Mouse (Mus musculus) neural tube, embryonic 12.5 days (tissue): ENCODE measurements around the gene Nostrin. TPM values are rescaled to one million over a fixed set of nuclear protein-coding genes. Genes with fewer than 3 reads are reported as not detected.
A peak's percentile ranks its signal among the peaks of the same experiment; 100 is the strongest.

ENCODE experiments used
- ATAC-seq: fragments of 200-750 bp; cut with Nextera tagmentation; 2 replicates; pipeline ENCODE4 v1.8.0; 2017; ENCODE audit warnings: low read depth, mild to moderate bottlenecking, moderate TSS enrichment, moderate library complexity; ENCODE audit not compliant: low FRiP score
- H3K27ac ChIP-seq: fragments of 300-500 bp; sonication (generic); 2 replicates; pipeline ENCODE4 v1.5.1; 2016
- H3K27me3 ChIP-seq: fragments of 300-500 bp; sonication (generic); replicated peaks from 2 replicates; pipeline ENCODE4 v1.6.1; 2016; ENCODE audit warnings: mild to moderate bottlenecking
- H3K36me3 ChIP-seq: fragments of 300-500 bp; sonication (generic); 2 replicates; pipeline ENCODE4 v1.6.1; 2016; ENCODE audit warnings: mild to moderate bottlenecking
- H3K4me1 ChIP-seq: fragments of 300-500 bp; sonication (generic); 2 replicates; pipeline ENCODE4 v1.6.1; 2016
- H3K4me2 ChIP-seq: fragments of 300-500 bp; sonication (generic); replicated peaks from 2 replicates; pipeline ENCODE4 v1.6.1; 2016; ENCODE audit warnings: mild to moderate bottlenecking
- H3K4me3 ChIP-seq: fragments of 300-500 bp; sonication (generic); 2 replicates; pipeline ENCODE4 v1.5.1; 2016
- H3K9ac ChIP-seq: fragments of 300-500 bp; sonication (generic); 2 replicates; pipeline ENCODE4 v1.6.1; 2016; ENCODE audit warnings: mild to moderate bottlenecking
- H3K9me3 ChIP-seq: fragments of 300-500 bp; sonication (generic); 2 replicates; pipeline ENCODE4 v1.6.1; 2016; ENCODE audit warnings: mild to moderate bottlenecking
- WGBS: fragments of 180-500 bp; shearing (Covaris S2); methylation state at CpG from one replicate; pipeline ENCODE4 v1.1.7; 2016; 5-methylcytosine and 5-hydroxymethylcytosine counted together
- polyA plus RNA-seq: library from polyadenylated mRNA; unstranded; fragments of >200 nt; fragmentation: Nextera tagmentation; extraction: Ambion mirVana; gene quantifications from 2 replicates; pipeline ENCODE4 v1.2.1, GENCODE M21; 2016

The Nostrin gene
- 1.2 and 1.7 TPM in 2 replicates for polyA plus RNA-seq

DNA sequence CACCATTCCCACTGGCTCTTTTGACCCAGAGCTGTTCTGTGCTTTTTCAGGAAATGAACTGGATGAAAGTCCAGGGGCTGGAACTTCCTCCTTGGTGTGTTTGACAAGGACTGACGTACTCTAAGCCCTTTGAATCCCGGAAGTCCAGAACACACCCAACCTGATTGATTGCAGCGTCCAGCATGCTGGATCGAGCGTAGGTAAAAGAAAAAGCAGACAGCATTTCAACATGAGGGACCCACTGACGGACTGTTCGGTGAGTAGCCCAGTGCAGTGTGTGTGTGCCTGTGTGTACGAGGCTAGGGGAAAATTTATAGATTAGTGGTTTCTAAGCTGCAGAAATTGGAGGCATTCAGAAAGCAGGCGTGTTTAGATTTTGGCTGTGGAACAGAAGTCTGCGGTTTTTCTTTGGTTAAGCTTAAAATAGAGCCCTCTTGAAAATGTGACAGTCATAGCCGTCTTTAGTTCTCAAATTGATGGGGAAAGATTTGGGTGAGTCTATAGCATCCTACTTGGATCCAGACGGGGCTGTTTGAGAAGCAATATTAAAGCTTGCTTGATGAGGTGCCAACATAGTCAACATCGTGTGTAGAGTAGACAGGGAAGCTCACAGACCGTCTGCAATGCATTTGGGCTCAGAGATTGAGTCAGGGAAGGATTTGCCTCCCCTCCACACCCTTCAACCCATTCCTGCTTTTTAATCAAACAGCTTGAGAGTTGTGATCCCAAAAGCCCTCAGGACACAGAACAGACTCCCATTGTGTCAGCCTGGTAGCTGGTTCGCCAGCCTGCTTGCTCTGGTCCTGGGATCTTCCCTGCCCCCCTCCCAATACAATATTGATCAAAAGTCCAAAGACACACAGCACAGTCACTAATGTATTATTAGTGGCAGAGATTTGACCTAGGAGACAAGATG lies at the start of gene Nostrin:
Gene Nostrin, plus strand, starts transcription at position 140 of the 916 bp plus-strand sequence.
- no peak within 1 kb of the TSS for H3K4me2 ChIP-seq
- H3K4me3 ChIP-seq, result no peak within 1 kb of the TSS
- no peak within 1 kb of the TSS for H3K9ac ChIP-seq
- 81% methylated on average over 15 of the region's 15 CpGs for whole genome bisulfite sequencing
- no peak within 1 kb of the TSS for H3K27ac ChIP-seq
- no peaks in the 10 kb centered on the region for H3K36me3 ChIP-seq
- no peaks in the 10 kb centered on the region for H3K4me1 ChIP-seq
- ATAC-seq, result no peak
- H3K27me3 ChIP-seq, result no peaks in the 10 kb centered on the region
- H3K9me3 ChIP-seq, result no peaks in the 10 kb centered on the region

DNA sequence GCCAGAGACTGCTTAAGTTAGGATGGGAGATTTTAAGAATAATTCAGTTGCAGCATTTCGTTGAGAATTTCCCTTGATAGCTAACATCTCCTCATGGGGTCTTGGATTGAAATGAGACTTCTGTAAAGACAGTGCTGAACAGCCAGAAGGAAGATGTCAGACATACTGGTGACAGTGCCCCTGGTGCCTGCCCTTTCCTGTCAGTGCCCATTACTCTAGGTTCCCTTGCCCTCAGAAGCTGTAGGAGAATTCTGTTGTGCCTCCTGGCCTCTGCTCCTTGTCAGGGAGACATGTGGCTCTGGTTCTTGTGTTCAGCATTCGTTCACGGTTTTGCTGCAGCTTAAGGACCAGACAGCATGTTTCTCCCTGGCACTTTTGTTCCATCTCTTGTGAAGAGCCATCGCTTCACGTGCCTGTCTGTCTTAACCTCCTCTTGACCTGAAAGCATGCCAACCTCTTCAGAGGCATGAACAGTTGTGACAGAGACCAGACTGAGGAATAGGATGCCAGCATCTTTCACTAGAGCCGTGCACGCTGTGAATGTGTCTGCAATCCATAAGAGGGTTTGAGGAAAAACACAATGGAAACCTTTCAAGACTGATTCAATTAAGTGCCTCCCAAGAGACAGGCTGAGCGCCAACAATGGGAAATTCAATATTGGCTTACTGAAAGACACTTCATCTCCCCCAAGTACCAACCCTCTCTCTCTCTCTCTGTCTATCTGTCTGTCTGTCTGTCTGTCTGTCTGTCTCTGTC lies 48.9 kb upstream of the Nostrin start:
- no peak overlapping the region for H3K4me3 ChIP-seq
- no peak overlapping the region; the same call in 1 of the 2 replicates for H3K27ac ChIP-seq
- no peak overlapping the region for H3K9ac ChIP-seq
- no peak overlapping the region for H3K4me2 ChIP-seq
- peak; percentile 70; the same call in 1 of the 2 replicates for ATAC-seq
- peaks cover 9% of the 10 kb centered on the region for H3K4me1 ChIP-seq
- no peaks in the 10 kb centered on the region for H3K27me3 ChIP-seq
- no peaks in the 10 kb centered on the region for H3K36me3 ChIP-seq
- no peaks in the 10 kb centered on the region for H3K9me3 ChIP-seq
- 52% methylated on average over 8 of the region's 8 CpGs for WGBS

DNA sequence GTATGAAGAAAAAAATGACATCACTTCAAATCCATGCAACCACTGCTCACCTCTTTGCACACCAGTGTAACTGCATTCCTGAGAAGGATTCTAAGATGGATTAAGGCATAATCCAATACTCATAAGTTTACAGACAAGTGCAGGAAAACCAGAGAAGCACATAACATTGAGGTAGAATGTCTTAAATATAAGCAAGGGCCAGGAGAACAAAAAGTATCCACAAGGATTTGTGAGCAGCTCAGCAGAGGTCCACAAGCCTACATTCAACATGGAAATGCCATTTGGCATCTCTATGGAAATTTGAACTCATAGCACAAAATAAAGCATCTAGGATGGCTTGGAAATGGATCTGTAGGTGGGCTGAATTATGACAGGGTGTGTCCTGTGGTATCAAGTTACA lies 39.8 kb upstream of the Nostrin start:
- ATAC-seq, result no peak
- H3K27ac ChIP-seq, result no peak overlapping the region

DNA sequence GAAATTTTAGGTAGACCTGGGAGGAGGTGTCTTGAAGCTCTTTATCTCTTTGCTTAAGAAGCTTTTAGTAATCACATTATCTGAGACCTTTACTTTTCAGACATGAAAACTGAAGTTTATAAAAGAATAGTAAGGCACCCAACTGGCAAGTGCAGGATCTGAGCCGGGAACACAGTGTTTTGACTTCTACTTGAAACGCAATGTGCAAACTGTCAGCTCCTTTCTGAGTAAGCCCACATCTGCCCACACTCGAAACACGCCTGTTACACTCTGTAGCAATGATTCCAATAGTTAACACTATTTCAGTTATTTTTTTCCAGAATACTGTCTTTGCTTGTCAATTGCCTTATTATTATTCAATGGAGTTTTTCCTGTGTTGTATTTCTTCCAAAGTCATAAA lies 38.8 kb upstream of the Nostrin start:
- no peak for ATAC-seq
- Histone ChIP-seq H3K27me3 (no peaks in the 10 kb centered on the region), H3K4me2 (no peak overlapping the region), H3K4me1 (no peaks in the 10 kb centered on the region), H3K9me3 (no peaks in the 10 kb centered on the region), H3K27ac (no peak overlapping the region), H3K9ac (no peak overlapping the region), H3K4me3 (no peak overlapping the region), H3K36me3 (no peaks in the 10 kb centered on the region; the same call in 1 of the 2 replicates)
- 90% methylated on average over 4 of the region's 4 CpGs for WGBS

More for the DNA sequence above, 39.8 kb upstream of the Nostrin start:
- no peak overlapping the region for H3K9ac ChIP-seq
- no peaks in the 10 kb centered on the region for H3K27me3 ChIP-seq
- H3K36me3 ChIP-seq, result no peaks in the 10 kb centered on the region; the same call in 1 of the 2 replicates
- H3K9me3 ChIP-seq, result no peaks in the 10 kb centered on the region
- no peak overlapping the region for H3K4me2 ChIP-seq
- no peak overlapping the region for H3K4me3 ChIP-seq
- H3K4me1 ChIP-seq, result no peaks in the 10 kb centered on the region

DNA sequence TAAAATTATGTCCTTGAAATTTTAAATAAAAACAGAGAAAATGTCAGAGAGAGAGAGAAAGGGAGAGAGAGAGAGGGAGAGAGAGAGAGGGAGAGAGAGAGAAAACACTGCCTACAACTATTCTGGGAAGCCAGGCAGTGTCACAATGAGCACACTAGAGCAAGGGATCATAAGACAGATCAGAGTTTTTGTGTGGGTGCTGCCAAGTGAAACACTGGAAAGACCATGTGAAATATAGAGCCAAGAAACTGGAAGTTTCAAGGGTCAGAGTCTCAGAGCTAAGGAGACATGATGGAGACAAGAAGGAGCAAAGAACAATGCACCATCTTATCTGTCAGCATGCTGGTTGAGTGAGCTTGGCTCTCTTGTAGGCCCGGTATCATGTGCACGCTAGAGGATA lies 38.1 kb upstream of the Nostrin start:
- Histone ChIP-seq H3K4me3 (no peak overlapping the region), H3K4me1 (no peaks in the 10 kb centered on the region), H3K4me2 (no peak overlapping the region), H3K27ac (no peak overlapping the region), H3K27me3 (no peaks in the 10 kb centered on the region), H3K36me3 (no peaks in the 10 kb centered on the region; the same call in 1 of the 2 replicates), H3K9me3 (no peaks in the 10 kb centered on the region), H3K9ac (no peak overlapping the region)
- no peak for ATAC-seq
- 92% methylated on average over 2 of the region's 2 CpGs for WGBS

DNA sequence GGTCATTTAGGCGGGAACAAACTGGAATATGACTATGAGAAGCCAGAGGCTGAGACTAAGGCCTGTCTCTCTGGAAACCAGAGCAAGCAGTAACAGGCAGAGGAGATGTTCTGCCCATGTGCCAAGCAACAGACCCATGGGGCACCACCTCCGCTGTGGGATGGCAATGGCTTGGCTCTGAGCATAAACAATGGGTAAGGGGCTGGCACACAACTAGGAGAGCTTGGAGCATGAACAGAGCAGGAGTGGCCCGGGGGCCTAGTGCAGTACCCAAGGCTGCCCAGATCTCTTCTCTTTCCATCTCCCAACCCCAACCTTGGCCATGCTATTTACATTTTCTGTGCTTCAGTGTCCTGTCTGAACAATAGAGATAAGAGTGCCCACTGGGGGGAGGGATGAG lies 36.9 kb upstream of the Nostrin start:
- H3K27me3 ChIP-seq, result no peaks in the 10 kb centered on the region
- H3K4me2 ChIP-seq, result no peak overlapping the region
- H3K9ac ChIP-seq, result no peak overlapping the region
- no peak for ATAC-seq
- H3K36me3 ChIP-seq, result no peaks in the 10 kb centered on the region; the same call in 1 of the 2 replicates
- WGBS, result 85% methylated on average over 3 of the region's 3 CpGs
- no peaks in the 10 kb centered on the region for H3K4me1 ChIP-seq
- H3K9me3 ChIP-seq, result no peaks in the 10 kb centered on the region
- H3K27ac ChIP-seq, result no peak overlapping the region
- no peak overlapping the region for H3K4me3 ChIP-seq

DNA sequence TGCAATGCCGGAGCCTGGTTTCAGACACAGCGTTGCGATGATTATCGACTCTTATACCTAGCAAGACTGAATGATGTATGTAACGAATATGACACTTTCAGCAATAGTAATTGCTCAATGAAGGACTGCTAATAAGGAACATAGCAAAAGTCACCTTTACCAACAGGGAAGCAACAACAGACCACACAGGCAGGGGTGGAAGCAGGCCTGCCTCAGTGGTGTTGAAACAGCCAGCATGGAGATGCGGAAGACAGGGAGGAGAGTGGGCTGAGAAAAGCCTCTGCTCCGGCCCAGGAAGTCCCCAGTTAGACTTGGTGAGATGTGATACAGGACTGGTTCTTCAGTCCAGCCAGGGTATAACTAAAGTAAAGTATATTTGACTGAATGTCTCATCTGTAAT lies 36.5 kb upstream of the Nostrin start:
- H3K36me3 ChIP-seq, result no peaks in the 10 kb centered on the region; the same call in 1 of the 2 replicates

DNA sequence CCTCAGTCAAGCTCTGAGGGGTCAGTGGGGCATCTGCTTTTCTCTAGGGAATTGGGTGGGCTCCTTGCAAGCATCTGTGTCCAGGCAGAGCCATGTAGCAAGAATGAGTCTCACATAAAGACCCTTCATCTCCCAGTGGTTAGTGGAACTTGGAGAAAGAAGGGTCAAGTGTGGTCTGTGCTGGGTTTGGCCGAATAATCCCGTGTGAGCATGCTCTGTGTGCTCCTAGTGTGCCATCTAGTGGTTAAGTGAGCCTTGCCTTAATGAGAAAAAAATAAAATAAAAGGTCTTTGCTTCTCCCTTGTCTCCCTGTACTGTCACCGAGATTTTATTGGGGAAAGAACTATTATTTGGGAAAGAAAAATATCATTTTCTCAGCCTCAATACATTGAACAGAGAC lies 34.9 kb upstream of the Nostrin start:
- WGBS, result 28% methylated on average over 3 of the region's 3 CpGs
- no peak for ATAC-seq

More for the DNA sequence above, 36.5 kb upstream of the Nostrin start:
- no peak for ATAC-seq
- H3K4me1 ChIP-seq, result no peaks in the 10 kb centered on the region
- H3K27me3 ChIP-seq, result no peaks in the 10 kb centered on the region
- H3K4me3 ChIP-seq, result no peak overlapping the region
- WGBS, result 96% methylated on average over 7 of the region's 7 CpGs
- no peak overlapping the region for H3K27ac ChIP-seq
- H3K9ac ChIP-seq, result no peak overlapping the region
- no peak overlapping the region for H3K4me2 ChIP-seq
- no peaks in the 10 kb centered on the region for H3K9me3 ChIP-seq

DNA sequence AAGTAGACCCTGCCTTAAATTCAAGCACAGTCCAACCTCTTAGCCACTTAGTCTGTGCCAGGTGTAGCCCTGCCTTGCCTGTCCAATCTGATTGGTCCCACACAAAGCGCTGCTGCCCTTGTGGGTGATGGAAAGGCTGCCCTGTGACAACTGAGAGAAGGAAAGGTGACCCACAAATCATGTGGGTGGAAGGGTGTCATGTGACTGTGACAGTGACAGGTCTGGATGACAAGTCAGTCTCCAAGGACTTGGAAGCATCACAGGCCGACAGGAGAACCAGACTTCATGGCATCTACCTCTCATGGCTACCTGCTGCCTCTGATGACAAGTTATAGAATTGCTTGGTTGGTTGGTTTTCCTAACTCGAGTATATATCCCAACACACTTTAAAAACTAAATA lies 32.1 kb upstream of the Nostrin start:
- WGBS, result 83% methylated on average over 3 of the region's 3 CpGs
- no peak for ATAC-seq
- Histone ChIP-seq H3K4me1 (no peaks in the 10 kb centered on the region), H3K9ac (no peak overlapping the region), H3K36me3 (no peaks in the 10 kb centered on the region; the same call in 1 of the 2 replicates), H3K4me2 (no peak overlapping the region), H3K4me3 (no peak overlapping the region), H3K27me3 (no peaks in the 10 kb centered on the region), H3K27ac (no peak overlapping the region), H3K9me3 (no peaks in the 10 kb centered on the region)

More for the DNA sequence above, 34.9 kb upstream of the Nostrin start:
- Histone ChIP-seq H3K4me1 (no peaks in the 10 kb centered on the region), H3K4me3 (no peak overlapping the region), H3K36me3 (no peaks in the 10 kb centered on the region; the same call in 1 of the 2 replicates), H3K9me3 (no peaks in the 10 kb centered on the region), H3K27me3 (no peaks in the 10 kb centered on the region), H3K27ac (no peak overlapping the region), H3K9ac (no peak overlapping the region), H3K4me2 (no peak overlapping the region)

DNA sequence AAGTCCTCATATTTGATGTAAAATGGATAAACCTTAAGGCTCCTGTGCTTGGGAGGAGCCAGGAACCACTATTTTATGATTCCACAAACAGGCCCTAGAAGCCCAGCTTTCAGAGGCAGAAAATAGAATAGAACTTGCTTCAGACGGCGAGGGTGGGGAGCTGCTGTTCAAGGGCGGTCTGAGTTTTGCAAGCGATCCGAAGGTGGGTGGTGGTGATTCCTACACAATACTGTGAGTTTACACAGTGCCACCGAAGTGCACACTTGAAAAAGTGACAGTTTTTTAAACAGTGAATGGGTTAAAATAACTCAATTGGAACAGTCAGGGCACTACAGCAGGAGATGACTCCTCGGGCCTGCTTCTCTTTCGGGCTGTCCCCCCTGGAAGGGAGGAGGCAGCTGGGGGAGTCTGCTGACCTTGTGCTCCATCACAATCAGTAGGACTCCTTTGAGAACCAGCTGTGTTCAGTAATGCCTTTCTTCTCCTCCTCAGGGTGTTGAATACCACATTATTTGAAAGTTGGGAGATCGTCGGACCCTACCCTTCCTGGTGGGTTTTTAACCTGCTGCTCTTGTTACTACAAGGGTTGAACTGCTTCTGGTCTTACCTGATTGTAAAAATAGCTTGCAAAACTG lies 31.0 kb upstream of the Nostrin start:
- Histone ChIP-seq H3K9ac (no peak overlapping the region), H3K4me2 (no peak overlapping the region), H3K36me3 (no peaks in the 10 kb centered on the region; the same call in 1 of the 2 replicates), H3K27ac (no peak overlapping the region), H3K4me3 (no peak overlapping the region), H3K9me3 (no peaks in the 10 kb centered on the region), H3K4me1 (no peaks in the 10 kb centered on the region), H3K27me3 (no peaks in the 10 kb centered on the region)
- no peak for ATAC-seq
- WGBS, result 55% methylated on average over 10 of the region's 10 CpGs

DNA sequence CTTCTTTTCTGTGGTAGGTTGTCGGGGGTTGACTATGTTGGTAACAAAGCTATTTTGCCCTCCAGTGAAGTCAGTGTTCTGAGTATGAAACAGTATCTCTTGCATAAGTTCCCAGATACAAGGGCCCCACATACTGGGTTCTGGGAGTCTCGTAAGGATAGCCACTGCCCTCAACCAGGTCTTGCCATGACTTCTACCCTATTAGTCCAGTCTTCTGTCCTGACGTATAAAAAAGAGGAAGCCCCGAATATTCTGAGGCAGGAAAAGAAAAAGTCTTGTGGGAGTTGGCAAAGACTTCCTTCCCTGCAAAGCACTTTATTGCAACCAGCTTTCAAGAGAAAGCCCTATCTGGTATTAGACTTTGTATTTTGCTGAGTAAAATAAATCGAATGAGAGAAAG lies 26.4 kb upstream of the Nostrin start:
- Histone ChIP-seq H3K4me3 (no peak overlapping the region), H3K27me3 (no peaks in the 10 kb centered on the region), H3K4me2 (no peak overlapping the region), H3K36me3 (no peaks in the 10 kb centered on the region; the same call in 1 of the 2 replicates), H3K27ac (no peak overlapping the region), H3K9me3 (no peaks in the 10 kb centered on the region), H3K4me1 (no peaks in the 10 kb centered on the region), H3K9ac (no peak overlapping the region)
- 83% methylated on average over 5 of the region's 5 CpGs for WGBS
- no peak for ATAC-seq

DNA sequence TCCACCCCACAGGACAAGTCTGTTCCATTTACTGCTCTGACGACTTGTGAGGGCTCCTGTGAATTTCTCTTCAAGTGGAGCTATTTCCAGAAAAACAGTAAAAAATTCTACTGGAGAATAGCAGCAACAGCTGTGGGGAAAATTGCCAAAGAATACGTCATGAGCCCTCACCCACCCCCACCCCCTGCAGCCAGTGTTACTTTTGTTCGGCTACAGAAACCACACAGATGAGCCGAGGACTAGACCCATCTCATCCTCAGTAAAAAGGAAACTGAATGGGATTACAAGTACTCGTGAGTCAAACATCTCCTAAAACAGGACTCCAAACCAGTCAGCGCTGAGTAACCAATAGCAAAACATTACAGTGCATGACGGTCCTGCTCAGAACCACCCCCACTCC lies 25.9 kb upstream of the Nostrin start:
- Histone ChIP-seq H3K4me3 (no peak overlapping the region), H3K27ac (no peak overlapping the region), H3K4me1 (no peaks in the 10 kb centered on the region), H3K27me3 (no peaks in the 10 kb centered on the region), H3K9me3 (no peaks in the 10 kb centered on the region), H3K9ac (no peak overlapping the region), H3K4me2 (no peak overlapping the region), H3K36me3 (no peaks in the 10 kb centered on the region; the same call in 1 of the 2 replicates)
- ATAC-seq, result no peak
- 64% methylated on average over 7 of the region's 7 CpGs for whole genome bisulfite sequencing
